Mouse (Mus musculus): ENCODE results near the gene Cdca5.

GRCm38 (mm10) chr19:6094119-6094518 is 9.3 kb downstream of the Cdca5 start, which contains the start of gene AC131692.1:
- TF ChIP-seq CTCF (IDR thresholded peaks at IDR 0.05; ENCODE audit: control insufficient read depth, insufficient read depth, insufficient read length) (no peak), MAX (IDR thresholded peaks at IDR 0.05) (no peak), MYOG (IDR thresholded peaks at IDR 0.05; ENCODE audit: control insufficient read depth, extremely low read depth, insufficient read length) (no peak), USF1 (IDR thresholded peaks at IDR 0.05; ENCODE audit: low read depth) (no peak), FOSL1 (IDR thresholded peaks at IDR 0.05; ENCODE audit: insufficient read depth, low read length, poor library complexity, severe bottlenecking) (no peak)

Data from C2C12 (cell line).